Mouse (Mus musculus) embryonic facial prominence, embryonic 13.5 days (tissue): ENCODE measurements around the gene Fem1b. TPM values are rescaled to one million over a fixed set of nuclear protein-coding genes. Genes with fewer than 3 reads are reported as not detected.

Experiments
- ATAC-seq: fragments of 200-750 bp; cut with Nextera tagmentation; 2 replicates; pipeline ENCODE4 v1.8.0; 2017; ENCODE audit warnings: low read depth; ENCODE audit not compliant: insufficient number of reproducible peaks, insufficient read depth, low FRiP score, low TSS enrichment
- H3K27ac ChIP-seq: fragments of 300-500 bp; sonication (generic); 2 replicates; pipeline ENCODE4 v1.5.1; 2015; ENCODE audit warnings: moderate library complexity, mild to moderate bottlenecking, inconsistent platforms
- H3K27me3 ChIP-seq: fragments of 300-500 bp; sonication (generic); 2 replicates; pipeline ENCODE4 v1.6.1; 2015; ENCODE audit warnings: mild to moderate bottlenecking, inconsistent platforms
- H3K36me3 ChIP-seq: fragments of 300-500 bp; sonication (generic); 2 replicates; pipeline ENCODE4 v1.6.1; 2015; ENCODE audit warnings: mild to moderate bottlenecking, inconsistent platforms
- H3K4me1 ChIP-seq: fragments of 300-500 bp; sonication (generic); 2 replicates; pipeline ENCODE4 v1.6.1; 2015; ENCODE audit warnings: inconsistent platforms
- H3K4me2 ChIP-seq: fragments of 300-500 bp; sonication (generic); 2 replicates; pipeline ENCODE4 v1.6.1; 2015; ENCODE audit warnings: moderate library complexity, mild to moderate bottlenecking, inconsistent platforms
- H3K4me3 ChIP-seq: fragments of 300-500 bp; sonication (generic); 2 replicates; pipeline ENCODE4 v1.5.1; 2015; ENCODE audit warnings: mild to moderate bottlenecking, inconsistent platforms
- H3K9ac ChIP-seq: fragments of 300-500 bp; sonication (generic); 2 replicates; pipeline ENCODE4 v1.6.1; 2015; ENCODE audit warnings: mild to moderate bottlenecking, inconsistent platforms
- H3K9me3 ChIP-seq: fragments of 300-500 bp; sonication (generic); 2 replicates; pipeline ENCODE4 v1.6.1; 2016; ENCODE audit warnings: inconsistent platforms
- WGBS: fragments of 180-500 bp; shearing (Covaris S2); methylation state at CpG from one replicate; pipeline ENCODE4 v1.1.7; 2015; ENCODE audit warnings: mixed read lengths; 5-methylcytosine and 5-hydroxymethylcytosine counted together
- polyA plus RNA-seq: library from polyadenylated mRNA; unstranded; fragments of >200 nt; fragmentation: Nextera tagmentation; extraction: Ambion mirVana; gene quantifications from 2 replicates; pipeline ENCODE4 v1.2.1, GENCODE M21; 2015

Fem1b gene
- polyA plus RNA-seq, 1 experiment from 2014 or later: 20.2 TPM

GRCm38 (mm10) chr9:62843356-62844024 is 31.8 kb upstream of the Fem1b start:
- 81% methylated on average over 10 of the region's 10 CpGs for WGBS
- Histone ChIP-seq H3K27me3 (no peaks in the 10 kb centered on the region), H3K27ac (no peak overlapping the region), H3K4me1 (peaks cover 31% of the 10 kb centered on the region), H3K9me3 (no peaks in the 10 kb centered on the region), H3K9ac (0 out of 2 replicates have a peak overlapping the region, but pooled peaks have one; percentile 32), H3K4me3 (no peak overlapping the region), H3K36me3 (peaks cover 15% of the 10 kb centered on the region; the same call in 1 of the 2 replicates), H3K4me2 (no peak overlapping the region)
- ATAC-seq: no peak

GRCm38 (mm10) chr9:62839172-62839770 is 27.5 kb upstream of the Fem1b start:
- H3K9ac ChIP-seq: peak overlapping the region; percentile 91
- 13% methylated on average over 14 of the region's 14 CpGs for WGBS
- 0 out of 2 replicates have a peak, but pooled peaks cover 2% of the 10 kb centered on the region for H3K36me3 ChIP-seq
- H3K27ac ChIP-seq: peak overlapping the region; percentile 92
- H3K4me1 ChIP-seq: peaks cover 28% of the 10 kb centered on the region
- H3K4me2 ChIP-seq: peak overlapping the region; percentile 89
- no peaks in the 10 kb centered on the region for H3K9me3 ChIP-seq
- no peaks in the 10 kb centered on the region for H3K27me3 ChIP-seq
- H3K4me3 ChIP-seq: peak overlapping the region; percentile 69
- no peak for ATAC-seq

GRCm38 (mm10) chr9:62838506-62839171 is 26.9 kb upstream of the Fem1b start, which contains the start of gene Cln6:
Gene Cln6, plus strand, starts transcription at chr9:62838785.
- Histone ChIP-seq H3K9ac (peak within 1 kb of the TSS; percentile 91), H3K27ac (peak within 1 kb of the TSS; percentile 92), H3K36me3 (0 out of 2 replicates have a peak, but pooled peaks cover 2% of the 10 kb centered on the region), H3K4me2 (peak within 1 kb of the TSS; percentile 89), H3K9me3 (no peaks in the 10 kb centered on the region), H3K4me1 (peaks cover 28% of the 10 kb centered on the region), H3K27me3 (no peaks in the 10 kb centered on the region), H3K4me3 (peak within 1 kb of the TSS; percentile 69)
- peak; percentile 84 for ATAC-seq
- under 1% methylated on average over 40 of the region's 48 CpGs for WGBS

GRCm38 (mm10) chr9:62838146-62838505 is 26.4 kb upstream of the Fem1b start:
- H3K9ac ChIP-seq: peak overlapping the region; percentile 91; the same call in 1 of the 2 replicates
- 0 out of 2 replicates have a peak, but pooled peaks have one; percentile 7 for ATAC-seq
- 15% methylated on average over 8 of the region's 8 CpGs for WGBS
- H3K27ac ChIP-seq: peak overlapping the region; percentile 92
- peak overlapping the region; percentile 89 for H3K4me2 ChIP-seq
- H3K4me3 ChIP-seq: peak overlapping the region; percentile 69
- peaks cover 28% of the 10 kb centered on the region for H3K4me1 ChIP-seq
- no peaks in the 10 kb centered on the region for H3K9me3 ChIP-seq
- H3K27me3 ChIP-seq: no peaks in the 10 kb centered on the region
- 0 out of 2 replicates have a peak, but pooled peaks cover 2% of the 10 kb centered on the region for H3K36me3 ChIP-seq

GRCm38 (mm10) chr9:62837611-62838010 is 25.9 kb upstream of the Fem1b start:
- H3K27ac ChIP-seq: peak overlapping the region; percentile 92; the same call in 1 of the 2 replicates

GRCm38 (mm10) chr9:62835705-62836446 is 24.1 kb upstream of the Fem1b start:
- H3K9ac ChIP-seq: no peak overlapping the region
- H3K36me3 ChIP-seq: 0 out of 2 replicates have a peak, but pooled peaks cover 2% of the 10 kb centered on the region
- no peak overlapping the region for H3K27ac ChIP-seq
- H3K27me3 ChIP-seq: no peaks in the 10 kb centered on the region
- no peak overlapping the region for H3K4me3 ChIP-seq
- no peaks in the 10 kb centered on the region for H3K9me3 ChIP-seq
- peaks cover 27% of the 10 kb centered on the region for H3K4me1 ChIP-seq
- H3K4me2 ChIP-seq: no peak overlapping the region
- ATAC-seq: no peak
- WGBS: 51% methylated on average over 4 of the region's 4 CpGs

More at GRCm38 (mm10) chr9:62837611-62838010, 25.9 kb upstream of the Fem1b start:
- peaks cover 28% of the 10 kb centered on the region for H3K4me1 ChIP-seq
- H3K27me3 ChIP-seq: no peaks in the 10 kb centered on the region
- 0 out of 2 replicates have a peak, but pooled peaks cover 2% of the 10 kb centered on the region for H3K36me3 ChIP-seq
- 50% methylated on average over 3 of the region's 3 CpGs for WGBS
- H3K9me3 ChIP-seq: no peaks in the 10 kb centered on the region
- 0 out of 2 replicates have a peak overlapping the region, but pooled peaks have one; percentile 89 for H3K4me2 ChIP-seq
- H3K4me3 ChIP-seq: no peak overlapping the region
- no peak overlapping the region for H3K9ac ChIP-seq
- ATAC-seq: no peak

- H3K4me2 ChIP-seq: no peak overlapping the region
- no peak overlapping the region for H3K9ac ChIP-seq
- no peak overlapping the region for H3K4me3 ChIP-seq
- H3K27ac ChIP-seq: no peak overlapping the region
- H3K4me1 ChIP-seq: peaks cover 18% of the 10 kb centered on the region
- H3K27me3 ChIP-seq: no peaks in the 10 kb centered on the region
- H3K36me3 ChIP-seq: no peaks in the 10 kb centered on the region
- 78% methylated on average over 5 of the region's 5 CpGs for WGBS
- ATAC-seq: no peak
- no peaks in the 10 kb centered on the region for H3K9me3 ChIP-seq
Observed at GRCm38 (mm10) chr9:62834906-62835305, 23.2 kb upstream of the Fem1b start.

- peaks cover 20% of the 10 kb centered on the region for H3K4me1 ChIP-seq
- no peaks in the 10 kb centered on the region for H3K9me3 ChIP-seq
- no peak overlapping the region for H3K9ac ChIP-seq
- no peaks in the 10 kb centered on the region for H3K36me3 ChIP-seq
- no peak overlapping the region for H3K4me3 ChIP-seq
- no peak overlapping the region for H3K4me2 ChIP-seq
- no peak for ATAC-seq
- H3K27ac ChIP-seq: no peak overlapping the region
- no peaks in the 10 kb centered on the region for H3K27me3 ChIP-seq
- WGBS: 76% methylated on average over 6 of the region's 6 CpGs
Observed at GRCm38 (mm10) chr9:62829877-62830276, 18.1 kb upstream of the Fem1b start.

- Histone ChIP-seq H3K4me3 (peak overlapping the region; percentile 45), H3K36me3 (no peaks in the 10 kb centered on the region), H3K4me2 (peak overlapping the region; percentile 62), H3K27ac (peak overlapping the region; percentile 65; the same call in 1 of the 2 replicates), H3K27me3 (no peaks in the 10 kb centered on the region), H3K4me1 (peaks cover 20% of the 10 kb centered on the region), H3K9me3 (no peaks in the 10 kb centered on the region), H3K9ac (peak overlapping the region; percentile 52; the same call in 1 of the 2 replicates)
- ATAC-seq: peak; percentile 84
- WGBS: 1% methylated on average over 23 of the region's 23 CpGs
Observed at GRCm38 (mm10) chr9:62828662-62829086, 16.9 kb upstream of the Fem1b start.

- H3K4me3 ChIP-seq: peak overlapping the region; percentile 45
- peak overlapping the region; percentile 52; the same call in 1 of the 2 replicates for H3K9ac ChIP-seq
- no peaks in the 10 kb centered on the region for H3K27me3 ChIP-seq
- peaks cover 20% of the 10 kb centered on the region for H3K4me1 ChIP-seq
- no peak for ATAC-seq
- H3K9me3 ChIP-seq: no peaks in the 10 kb centered on the region
- peak overlapping the region; percentile 65 for H3K27ac ChIP-seq
- H3K4me2 ChIP-seq: peak overlapping the region; percentile 62
- WGBS: 4% methylated on average over 24 of the region's 24 CpGs
- no peaks in the 10 kb centered on the region for H3K36me3 ChIP-seq
Observed at GRCm38 (mm10) chr9:62827939-62828652, 16.4 kb upstream of the Fem1b start.
